ENCODE assay signal across 9 mouse cellular contexts in genomic region chr3:21553159-21553758, GRCm38 (mm10).
DNase-seq lines count a peak whose midpoint lies in the region; ATAC-seq and TF ChIP-seq lines count a peak whose summit lies in the region.
"Had no signal": no experiment of that assay in that cellular context is flagged by ENCODE, and none has a peak within 500 bp of the region (broad histone marks: within the 10 kb centered on the region; RNA-seq: fewer than 3 reads in every experiment).

No protein-coding gene starts in this region.

- WGBS in intestine, embryonic 16.5 days, result 54% methylated on average over 3 of the region's 3 CpGs
- 23% methylated on average over 3 of the region's 3 CpGs for WGBS in midbrain, embryonic 12.5 days
- WGBS in heart, adult 2 months, result 65% methylated on average over 3 of the region's 3 CpGs

- no peak overlapping the region for H3K4me2 ChIP-seq in intestine, embryonic 16.5 days (ENCODE audit: low read depth, low read length)
- no peak overlapping the region for H3K4me2 ChIP-seq in midbrain, embryonic 12.5 days (replicated peaks)

- DNase-seq in frontal cortex, postnatal 36 days (ENCODE audit: low spot score in 2 of 2), result peak; percentile 24 to 74
- no peak for DNase-seq in frontal cortex, postnatal 14 days (ENCODE audit: low spot score in 2 of 2)
- DNase-seq in brain, embryonic 18.5 days (ENCODE audit: low read depth, low spot score), result peak; percentile 71
- DNase-seq in adrenal gland, adult 18-20 months (ENCODE audit: low spot score in 2 of 2), result no peak
- DNase-seq in heart, adult 2 months, result no peak
- DNase-seq: adrenal gland, adult 2 months had no signal

- H3K79me2 ChIP-seq in heart, adult 2 months (replicated peaks; ENCODE audit: control insufficient read depth, insufficient read depth, low read length), result no peaks in the 10 kb centered on the region

- TF ChIP-seq EP300 in heart, adult 2 months (IDR thresholded peaks at IDR 0.05; ENCODE audit: insufficient read depth, low read depth, low read length), result no peak

- H3K36me3 ChIP-seq in intestine, embryonic 16.5 days (ENCODE audit: control insufficient read depth, insufficient read depth, low read length), result no peaks in the 10 kb centered on the region
- H3K36me3 ChIP-seq in midbrain, embryonic 12.5 days, result no peaks in the 10 kb centered on the region
- H3K36me3 ChIP-seq in heart, adult 2 months (ENCODE audit: control insufficient read depth, insufficient read depth, low read length), result no peaks in the 10 kb centered on the region; the same call in 1 of the 2 replicates

- TF ChIP-seq CTCF in heart, adult 2 months (IDR thresholded peaks at IDR 0.05), result no peak

- no peaks in the 10 kb centered on the region for H3K27me3 ChIP-seq in intestine, embryonic 16.5 days (replicated peaks; ENCODE audit: control insufficient read depth, insufficient read depth, low read length)
- no peaks in the 10 kb centered on the region for H3K27me3 ChIP-seq in midbrain, embryonic 12.5 days
- H3K27me3 ChIP-seq in heart, adult 2 months (ENCODE audit: control insufficient read depth, insufficient read depth, low read length), result no peaks in the 10 kb centered on the region

- ATAC-seq in intestine, embryonic 16.5 days, result peak; percentile 94
- ATAC-seq in midbrain, embryonic 12.5 days (ENCODE audit: low FRiP score, low read depth), result peak; percentile 92
- ATAC-seq in CD4-positive, CD25-positive, alpha-beta regulatory T cell, adult 4 months, result no peak

- no peaks in the 10 kb centered on the region for H3K9me3 ChIP-seq in intestine, embryonic 16.5 days (ENCODE audit: control insufficient read depth, low read length)
- H3K9me3 ChIP-seq in midbrain, embryonic 12.5 days, result no peaks in the 10 kb centered on the region

- no peak for TF ChIP-seq POLR2A in heart, adult 2 months (IDR thresholded peaks at IDR 0.05; ENCODE audit: insufficient read depth, low read depth, low read length)

- no peak overlapping the region for H3K4me3 ChIP-seq in intestine, embryonic 16.5 days (ENCODE audit: low read length)
- no peak overlapping the region for H3K4me3 ChIP-seq in midbrain, embryonic 12.5 days
- H3K4me3 ChIP-seq in heart, adult 2 months, result no peak overlapping the region

- no peaks in the 10 kb centered on the region for H3K4me1 ChIP-seq in intestine, embryonic 16.5 days (ENCODE audit: control insufficient read depth, insufficient read depth, low read length)
- H3K4me1 ChIP-seq in midbrain, embryonic 12.5 days, result peaks cover 18% of the 10 kb centered on the region
- H3K4me1 ChIP-seq in heart, adult 2 months (ENCODE audit: control insufficient read depth, insufficient read depth, low read length), result peaks cover 2% of the 10 kb centered on the region; the same call in 1 of the 2 replicates

- no peak overlapping the region for H3K9ac ChIP-seq in intestine, embryonic 16.5 days (ENCODE audit: low read depth, low read length)
- H3K9ac ChIP-seq in midbrain, embryonic 12.5 days (replicated peaks), result no peak overlapping the region
- no peak overlapping the region for H3K9ac ChIP-seq in heart, adult 2 months (ENCODE audit: low read depth, low read length)

- intact Hi-C loops in heart, adult 2 months (cut with DNase I), result no loop called here

- H3K27ac ChIP-seq in intestine, embryonic 16.5 days (ENCODE audit: low read length), result no peak overlapping the region
- H3K27ac ChIP-seq in midbrain, embryonic 12.5 days (replicated peaks), result peak overlapping the region; percentile 68
- H3K27ac ChIP-seq in heart, adult 2 months, result no peak overlapping the region

Comparison
In these comparisons a context has a peak if more than half of its experiments do, and no peak if none do; other contexts are left out.
1. DNase-seq: peak in frontal cortex, postnatal 36 days (2 of 2) and brain, embryonic 18.5 days (single experiment); none in frontal cortex, postnatal 14 days (0 of 2), adrenal gland, adult 18-20 months (0 of 2) and heart, adult 2 months (0 of 2).